Mouse (Mus musculus) midbrain, embryonic 10.5 days (tissue): ENCODE measurements around the gene Nkx3-2. TPM values are rescaled to one million over a fixed set of nuclear protein-coding genes. Genes with fewer than 3 reads are reported as not detected.

ENCODE experiments used
- DNase-seq: peaks from one replicate; pipeline ENCODE4 v3.0.0-alpha.2; 2017; ENCODE audit warnings: low spot score
- H3K27ac ChIP-seq: fragments of 300-500 bp; sonication (generic); replicated peaks from 2 replicates; pipeline ENCODE4 v1.5.1; 2016; ENCODE audit warnings: mild to moderate bottlenecking
- H3K27me3 ChIP-seq: fragments of 300-500 bp; sonication (generic); 2 replicates; pipeline ENCODE4 v1.6.1; 2016; ENCODE audit warnings: low read depth, mild to moderate bottlenecking; ENCODE audit not compliant: poor library complexity, severe bottlenecking
- H3K36me3 ChIP-seq: fragments of 300-500 bp; sonication (generic); 2 replicates; pipeline ENCODE4 v1.6.1; 2016; ENCODE audit warnings: mild to moderate bottlenecking, moderate library complexity
- H3K4me1 ChIP-seq: fragments of 300-500 bp; sonication (generic); 2 replicates; pipeline ENCODE4 v1.6.1; 2016
- H3K4me3 ChIP-seq: fragments of 300-500 bp; sonication (generic); 2 replicates; pipeline ENCODE4 v1.5.1; 2016; ENCODE audit warnings: mild to moderate bottlenecking, moderate library complexity
- H3K9me3 ChIP-seq: fragments of 300-500 bp; sonication (generic); replicated peaks from 2 replicates; pipeline ENCODE4 v1.6.1; 2016; ENCODE audit warnings: mild to moderate bottlenecking
- WGBS: fragments of 180-500 bp; shearing (Covaris S2); methylation state at CpG from one replicate; pipeline ENCODE4 v1.1.7; 2016; 5-methylcytosine and 5-hydroxymethylcytosine counted together
- polyA plus RNA-seq: library from polyadenylated mRNA; unstranded; fragments of >200 nt; fragmentation: Nextera tagmentation; extraction: Ambion mirVana; gene quantifications from 2 replicates; pipeline ENCODE4 v1.2.1, GENCODE M21; 2016

Gene Nkx3-2
- polyA plus RNA-seq, 1 experiment from 2014 or later, result 0.17 TPM

GRCm38 (mm10) chr5:41775728-41776127, 11.4 kb upstream of the Nkx3-2 start:
- Histone ChIP-seq H3K4me3 (no peak overlapping the region), H3K36me3 (no peaks in the 10 kb centered on the region), H3K4me1 (no peaks in the 10 kb centered on the region), H3K27me3 (no peaks in the 10 kb centered on the region), H3K27ac (no peak overlapping the region), H3K9me3 (no peaks in the 10 kb centered on the region)
- DNase-seq, result no peak
- WGBS, result 75% methylated on average over 6 of the region's 6 CpGs

GRCm38 (mm10) chr5:41775273-41775672, 11.0 kb upstream of the Nkx3-2 start:
- DNase-seq, result no peak
- Histone ChIP-seq H3K36me3 (no peaks in the 10 kb centered on the region), H3K27me3 (no peaks in the 10 kb centered on the region), H3K4me1 (no peaks in the 10 kb centered on the region), H3K4me3 (no peak overlapping the region), H3K9me3 (no peaks in the 10 kb centered on the region), H3K27ac (no peak overlapping the region)
- 79% methylated on average over 3 of the region's 3 CpGs for WGBS

- no peak overlapping the region for H3K27ac ChIP-seq
- H3K36me3 ChIP-seq, result no peaks in the 10 kb centered on the region
- H3K9me3 ChIP-seq, result no peaks in the 10 kb centered on the region
- 5% methylated on average over 21 of the region's 21 CpGs for WGBS
- peaks cover 56% of the 10 kb centered on the region for H3K27me3 ChIP-seq
- DNase-seq, result peak; percentile 88
- H3K4me3 ChIP-seq, result peak overlapping the region; percentile 42
- peaks cover 32% of the 10 kb centered on the region for H3K4me1 ChIP-seq
Observed at GRCm38 (mm10) chr5:41768382-41769040, 4.2 kb upstream of the Nkx3-2 start.

GRCm38 (mm10) chr5:41767296-41768200, 3.2 kb upstream of the Nkx3-2 start:
- Histone ChIP-seq H3K36me3 (no peaks in the 10 kb centered on the region), H3K27ac (no peak overlapping the region), H3K9me3 (no peaks in the 10 kb centered on the region), H3K4me1 (peaks cover 42% of the 10 kb centered on the region), H3K27me3 (peaks cover 66% of the 10 kb centered on the region), H3K4me3 (peak overlapping the region; percentile 42)
- WGBS, result 1% methylated on average over 33 of the region's 33 CpGs
- peak; percentile 56 for DNase-seq

GRCm38 (mm10) chr5:41766406-41767010, 2.2 kb upstream of the Nkx3-2 start:
- no peak overlapping the region for H3K4me3 ChIP-seq
- no peaks in the 10 kb centered on the region for H3K9me3 ChIP-seq
- no peak overlapping the region for H3K27ac ChIP-seq
- WGBS, result 1% methylated on average over 27 of the region's 27 CpGs
- DNase-seq, result peak; percentile 54
- H3K27me3 ChIP-seq, result peaks cover 76% of the 10 kb centered on the region
- peaks cover 48% of the 10 kb centered on the region for H3K4me1 ChIP-seq
- H3K36me3 ChIP-seq, result no peaks in the 10 kb centered on the region

GRCm38 (mm10) chr5:41765626-41766405, 1.5 kb upstream of the Nkx3-2 start:
- peak; percentile 61 for DNase-seq
- no peaks in the 10 kb centered on the region for H3K9me3 ChIP-seq

GRCm38 (mm10) chr5:41762947-41763730, 1.2 kb downstream of the Nkx3-2 start:
- Histone ChIP-seq H3K4me1 (peaks cover 55% of the 10 kb centered on the region), H3K27me3 (peaks cover 100% of the 10 kb centered on the region), H3K9me3 (no peaks in the 10 kb centered on the region), H3K27ac (no peak overlapping the region), H3K36me3 (no peaks in the 10 kb centered on the region), H3K4me3 (peak overlapping the region; percentile 56)
- DNase-seq, result no peak
- WGBS, result under 1% methylated on average over 41 of the region's 41 CpGs

More at GRCm38 (mm10) chr5:41765626-41766405, 1.5 kb upstream of the Nkx3-2 start:
- no peak overlapping the region for H3K4me3 ChIP-seq
- peaks cover 83% of the 10 kb centered on the region for H3K27me3 ChIP-seq
- H3K4me1 ChIP-seq, result peaks cover 55% of the 10 kb centered on the region
- no peaks in the 10 kb centered on the region for H3K36me3 ChIP-seq
- no peak overlapping the region for H3K27ac ChIP-seq
- 1% methylated on average over 14 of the region's 14 CpGs for WGBS

- peak; percentile 60 for DNase-seq
- Histone ChIP-seq H3K36me3 (no peaks in the 10 kb centered on the region), H3K4me1 (peaks cover 48% of the 10 kb centered on the region), H3K4me3 (peak overlapping the region; percentile 56), H3K9me3 (no peaks in the 10 kb centered on the region), H3K27me3 (peaks cover 100% of the 10 kb centered on the region), H3K27ac (no peak overlapping the region)
- WGBS, result under 1% methylated on average over 27 of the region's 27 CpGs
Observed at GRCm38 (mm10) chr5:41762141-41762946, 2.0 kb downstream of the Nkx3-2 start.

GRCm38 (mm10) chr5:41761509-41762140, 2.7 kb downstream of the Nkx3-2 start:
- Histone ChIP-seq H3K4me1 (peaks cover 41% of the 10 kb centered on the region), H3K4me3 (peak overlapping the region; percentile 32), H3K36me3 (no peaks in the 10 kb centered on the region), H3K27ac (no peak overlapping the region), H3K9me3 (no peaks in the 10 kb centered on the region), H3K27me3 (peaks cover 100% of the 10 kb centered on the region)
- under 1% methylated on average over 51 of the region's 56 CpGs for WGBS
- DNase-seq, result peak; percentile 44

- no peak overlapping the region for H3K27ac ChIP-seq
- H3K27me3 ChIP-seq, result peaks cover 100% of the 10 kb centered on the region
- no peaks in the 10 kb centered on the region for H3K36me3 ChIP-seq
- H3K9me3 ChIP-seq, result no peaks in the 10 kb centered on the region
- peak overlapping the region; percentile 32; the same call in 1 of the 2 replicates for H3K4me3 ChIP-seq
- peaks cover 38% of the 10 kb centered on the region for H3K4me1 ChIP-seq
- 3% methylated on average over 22 of the region's 22 CpGs for WGBS
- peak; percentile 51 for DNase-seq
Observed at GRCm38 (mm10) chr5:41760831-41761508, 3.3 kb downstream of the Nkx3-2 start.
